ENCODE assay signal across 9 mouse cellular contexts in genomic region chr10:29361095-29361463, GRCm38 (mm10). TPM values are rescaled to one million over a fixed set of nuclear protein-coding genes. Genes with fewer than 3 reads are reported as not detected.
DNase-seq lines count a peak whose midpoint lies in the region; ATAC-seq lines count a peak whose summit lies in the region.
"Had no signal": no experiment of that assay in that cellular context is flagged by ENCODE, and none has a peak within 500 bp of the region (broad histone marks: within the 10 kb centered on the region; RNA-seq: fewer than 3 reads in every experiment).

No protein-coding gene starts in this region.

- intact Hi-C loops in heart, postnatal 14 days (cut with DNase I), result loop anchor here (2.0 to 10.0 kb wide), 2 partner anchors 48 to 1244 kb away; partner anchors contain the start of genes Echdc1 and Trmt11

- peak overlapping the region; percentile 99 for H3K27ac ChIP-seq in heart, embryonic 13.5 days (replicated peaks)
- peak overlapping the region; percentile 98 for H3K27ac ChIP-seq in hindbrain, embryonic 11.5 days (ENCODE audit: low read depth, low read length)
- H3K27ac ChIP-seq in midbrain, embryonic 11.5 days (ENCODE audit: low read depth, low read length), result peak overlapping the region; percentile 97

- H3K4me1 ChIP-seq in heart, embryonic 13.5 days, result peaks cover 40% of the 10 kb centered on the region
- no peaks in the 10 kb centered on the region; the same call in 1 of the 2 replicates for H3K4me1 ChIP-seq in hindbrain, embryonic 11.5 days (replicated peaks; ENCODE audit: control insufficient read depth, insufficient read depth, low read length)
- H3K4me1 ChIP-seq in midbrain, embryonic 11.5 days (ENCODE audit: control insufficient read depth, insufficient read depth, low read length), result peaks cover 7% of the 10 kb centered on the region

- H3K9me3 ChIP-seq in heart, embryonic 13.5 days, result no peaks in the 10 kb centered on the region
- H3K9me3 ChIP-seq in hindbrain, embryonic 11.5 days (ENCODE audit: control insufficient read depth, low read length), result no peaks in the 10 kb centered on the region
- no peaks in the 10 kb centered on the region for H3K9me3 ChIP-seq in midbrain, embryonic 11.5 days (ENCODE audit: control insufficient read depth, low read length)

- DNase-seq in heart, postnatal 14 days, result no peak
- peak; percentile 32 for DNase-seq in MEL-GATA-1-ER (ENCODE audit: extremely low read depth, low read depth)
- peak; percentile 37 for DNase-seq in hindbrain, embryonic 11.5 days (ENCODE audit: low spot score)
- no peak for DNase-seq in midbrain, embryonic 11.5 days (ENCODE audit: low spot score, missing footprints)
- DNase-seq in B cell, adult 2 months, result no peak
- no peak for DNase-seq in gastrocnemius, postnatal 4 days (ENCODE audit: low spot score in 2 of 2)
- DNase-seq in cerebellum, postnatal 4 days (ENCODE audit: low spot score in 2 of 2), result no peak

- 3% methylated on average over 6 of the region's 6 CpGs for WGBS in heart, embryonic 13.5 days
- 3% methylated on average over 6 of the region's 6 CpGs for WGBS in hindbrain, embryonic 11.5 days
- WGBS in midbrain, embryonic 11.5 days, result 2% methylated on average over 6 of the region's 6 CpGs

- H3K27me3 ChIP-seq in heart, embryonic 13.5 days (replicated peaks), result no peaks in the 10 kb centered on the region
- H3K27me3 ChIP-seq in hindbrain, embryonic 11.5 days (ENCODE audit: control insufficient read depth, insufficient read depth, low read length), result no peaks in the 10 kb centered on the region
- H3K27me3 ChIP-seq in midbrain, embryonic 11.5 days (ENCODE audit: control insufficient read depth, insufficient read depth, low read length), result no peaks in the 10 kb centered on the region
- H3K27me3 ChIP-seq: Patski had no signal

- no peaks in the 10 kb centered on the region for H3K36me3 ChIP-seq in heart, embryonic 13.5 days
- H3K36me3 ChIP-seq in hindbrain, embryonic 11.5 days (ENCODE audit: control insufficient read depth, insufficient read depth, low read length), result no peaks in the 10 kb centered on the region
- H3K36me3 ChIP-seq in midbrain, embryonic 11.5 days (ENCODE audit: control insufficient read depth, insufficient read depth, low read length), result no peaks in the 10 kb centered on the region

- peak overlapping the region; percentile 99 for H3K9ac ChIP-seq in heart, embryonic 13.5 days
- H3K9ac ChIP-seq in hindbrain, embryonic 11.5 days (ENCODE audit: low read depth, low read length), result peak overlapping the region; percentile 98
- peak overlapping the region; percentile 97 for H3K9ac ChIP-seq in midbrain, embryonic 11.5 days (ENCODE audit: low read length)

- H3K4me2 ChIP-seq in heart, embryonic 13.5 days, result peak overlapping the region; percentile 84
- peak overlapping the region; percentile 31 for H3K4me2 ChIP-seq in hindbrain, embryonic 11.5 days (replicated peaks; ENCODE audit: low read depth, low read length)
- peak overlapping the region; percentile 53 for H3K4me2 ChIP-seq in midbrain, embryonic 11.5 days

- H3K4me3 ChIP-seq in heart, embryonic 13.5 days, result peak overlapping the region; percentile 95
- H3K4me3 ChIP-seq in hindbrain, embryonic 11.5 days (ENCODE audit: low read depth, low read length), result peak overlapping the region; percentile 92
- peak overlapping the region; percentile 93 for H3K4me3 ChIP-seq in midbrain, embryonic 11.5 days (ENCODE audit: low read depth, low read length)

- ATAC-seq in heart, embryonic 13.5 days (ENCODE audit: extremely low read depth, insufficient number of reproducible peaks, low FRiP score, low TSS enrichment), result no peak
- ATAC-seq in hindbrain, embryonic 11.5 days (ENCODE audit: low FRiP score), result no peak
- ATAC-seq in midbrain, embryonic 11.5 days (ENCODE audit: low FRiP score), result no peak

RNA-seq across cellular contexts. Expression of gene Rnf146, which starts 1.2 kb away (rescaled TPM):
- 31.4 and 36.0 TPM in 2 replicates for polyA plus RNA-seq in heart, embryonic 13.5 days (2015; fragmentation: Nextera tagmentation; extraction: Ambion mirVana)
- total RNA-seq in heart, postnatal 14 days (2021), result 10 to 100 TPM; 53.7 to 59.1 TPM
- 57.8 and 66.3 TPM in 2 replicates for polyA plus RNA-seq in hindbrain, embryonic 11.5 days (2014; fragmentation: Nextera tagmentation; extraction: Ambion mirVana)
- polyA plus RNA-seq in midbrain, embryonic 11.5 days (2014; fragmentation: Nextera tagmentation; extraction: Ambion mirVana), result 67.3 and 69.7 TPM in 2 replicates
- 10 to 100 TPM; 48.5 to 58.4 TPM for total RNA-seq in gastrocnemius, postnatal 4 days (2021)

RNA-seq across cellular contexts. Expression of gene Echdc1, which starts 48.1 kb away (rescaled TPM):
- 20.9 and 24.5 TPM in 2 replicates for polyA plus RNA-seq in heart, embryonic 13.5 days (2015; fragmentation: Nextera tagmentation; extraction: Ambion mirVana)
- total RNA-seq in heart, postnatal 14 days (2021), result 10 to 100 TPM; 28.1 to 28.5 TPM
- 27.2 and 28.2 TPM in 2 replicates for polyA plus RNA-seq in hindbrain, embryonic 11.5 days (2014; fragmentation: Nextera tagmentation; extraction: Ambion mirVana)
- polyA plus RNA-seq in midbrain, embryonic 11.5 days (2014; fragmentation: Nextera tagmentation; extraction: Ambion mirVana), result 27.7 and 30.8 TPM in 2 replicates
- total RNA-seq in gastrocnemius, postnatal 4 days (2021), result 10 to 100 TPM; 20.3 to 22.3 TPM

Comparison
In these comparisons a context has a peak if more than half of its experiments do, and no peak if none do; other contexts are left out.
1. H3K4me2 ChIP-seq: peak in every context shown above with its lines; median percentile 84 in heart, embryonic 13.5 days; 53 in midbrain, embryonic 11.5 days; 31 in hindbrain, embryonic 11.5 days.
2. DNase-seq: peak in MEL-GATA-1-ER (single experiment) and hindbrain, embryonic 11.5 days (single experiment); none in heart, postnatal 14 days (0 of 2), midbrain, embryonic 11.5 days (single experiment), B cell, adult 2 months (0 of 2), gastrocnemius, postnatal 4 days (0 of 2) and cerebellum, postnatal 4 days (0 of 2).
3. Peak in every context shown above with its lines, with median percentiles within 50 percentile points of each other: H3K27ac ChIP-seq, H3K4me3 ChIP-seq and H3K9ac ChIP-seq.